Mouse (Mus musculus) testis, adult 2 months (tissue): ENCODE measurements around the gene Syna.

ENCODE experiments used
- CTCF ChIP-seq: fragments of 200-500 bp; IDR thresholded peaks from 2 replicates; pipeline ENCODE4 v1.5.1; 2012; ENCODE audit warnings: low read depth, mild to moderate bottlenecking, inconsistent platforms, low read length, moderate library complexity; ENCODE audit not compliant: control insufficient read depth, insufficient read depth, insufficient replicate concordance
- POLR2A ChIP-seq: fragments of 200-500 bp; IDR thresholded peaks from 2 replicates; pipeline ENCODE4 v1.6.1; 2012; ENCODE audit warnings: low read depth, mild to moderate bottlenecking, inconsistent platforms, low read length, moderate library complexity; ENCODE audit not compliant: control insufficient read depth

DNA sequence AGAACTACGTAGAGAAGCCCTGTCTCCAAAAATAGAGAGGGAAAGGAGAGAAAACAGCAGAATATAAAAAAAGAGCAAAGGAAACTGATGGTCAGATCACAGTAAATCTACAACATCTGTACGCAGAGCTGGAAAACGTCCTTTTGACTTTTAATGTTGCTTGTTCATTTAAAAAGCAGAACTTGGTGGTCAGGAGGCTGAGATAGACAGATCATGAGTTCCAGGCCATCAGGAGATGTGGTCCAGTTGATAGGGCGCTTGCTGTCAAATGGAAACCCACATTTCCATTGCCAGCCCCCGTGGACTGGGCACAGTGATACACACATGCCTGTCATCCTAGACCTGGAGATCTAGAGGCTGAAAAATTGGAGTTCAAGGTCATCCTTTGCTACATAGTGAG, 24.8 kb upstream of the Syna start:
- TF ChIP-seq POLR2A (no peak), CTCF (no peak)
